Mouse (Mus musculus): Measurements from ENCODE around the gene Pcolce2. TPM values are rescaled to one million over a fixed set of nuclear protein-coding genes. Genes with fewer than 3 reads are reported as not detected.

The Pcolce2 gene
- polyA plus RNA-seq, 3 experiments from 2014 or later = 0.16 to 0.19 TPM; not detected in 1

- ATAC-seq = no peak
Observed at GRCm38 (mm10) chr9:95657941-95658340, 20.5 kb downstream of the Pcolce2 start.

GRCm38 (mm10) chr9:95664290-95664989 lies 27.0 kb downstream of the Pcolce2 start:
- no peak for ATAC-seq

- ATAC-seq = no peak
Observed at GRCm38 (mm10) chr9:95665835-95666234, 28.4 kb downstream of the Pcolce2 start.

GRCm38 (mm10) chr9:95667836-95668235 lies 30.4 kb downstream of the Pcolce2 start:
- ATAC-seq = no peak

GRCm38 (mm10) chr9:95668306-95668705 lies 30.9 kb downstream of the Pcolce2 start:
- ATAC-seq = no peak

- ATAC-seq = no peak
Observed at GRCm38 (mm10) chr9:95672331-95672730, 34.9 kb downstream of the Pcolce2 start.

GRCm38 (mm10) chr9:95672760-95673159 lies 35.4 kb downstream of the Pcolce2 start:
- no peak for ATAC-seq

GRCm38 (mm10) chr9:95675064-95675699 lies 37.8 kb downstream of the Pcolce2 start:
- ATAC-seq = no peak

- no peak for ATAC-seq
Observed at GRCm38 (mm10) chr9:95676021-95676420, 38.6 kb downstream of the Pcolce2 start.

- ATAC-seq = no peak
Observed at GRCm38 (mm10) chr9:95679966-95680365, 42.6 kb downstream of the Pcolce2 start.

- no peak for ATAC-seq
Observed at GRCm38 (mm10) chr9:95680691-95681090, 43.3 kb downstream of the Pcolce2 start.

- ATAC-seq = no peak
Observed at GRCm38 (mm10) chr9:95685660-95686440, 48.4 kb downstream of the Pcolce2 start.

GRCm38 (mm10) chr9:95688064-95688463 lies 50.7 kb downstream of the Pcolce2 start:
- ATAC-seq = no peak

- ATAC-seq = no peak
Observed at GRCm38 (mm10) chr9:95692823-95693222, 55.4 kb downstream of the Pcolce2 start.

- no peak for ATAC-seq
Observed at GRCm38 (mm10) chr9:95693528-95694100, 56.2 kb downstream of the Pcolce2 start.

GRCm38 (mm10) chr9:95694526-95694925 lies 57.1 kb downstream of the Pcolce2 start:
- no peak for ATAC-seq

- no peak for ATAC-seq
Observed at GRCm38 (mm10) chr9:95695023-95695422, 57.6 kb downstream of the Pcolce2 start.

- ATAC-seq = no peak
Observed at GRCm38 (mm10) chr9:95696581-95696980, 59.2 kb downstream of the Pcolce2 start.

GRCm38 (mm10) chr9:95697808-95698207 lies 60.4 kb downstream of the Pcolce2 start:
- no peak for ATAC-seq

GRCm38 (mm10) chr9:95699273-95699672 lies 61.9 kb downstream of the Pcolce2 start:
- no peak for ATAC-seq

GRCm38 (mm10) chr9:95704078-95704477 lies 66.7 kb downstream of the Pcolce2 start:
- ATAC-seq = no peak

GRCm38 (mm10) chr9:95705371-95705770 lies 68.0 kb downstream of the Pcolce2 start:
- no peak for ATAC-seq

- no peak for ATAC-seq
Observed at GRCm38 (mm10) chr9:95708943-95709342, 71.5 kb downstream of the Pcolce2 start.

Measured in inflammation-experienced regulatory T-cells, adult 6 months (primary cell).